Comparison of ENCODE assay signal across 8 mouse cellular contexts in the genomic region with DNA sequence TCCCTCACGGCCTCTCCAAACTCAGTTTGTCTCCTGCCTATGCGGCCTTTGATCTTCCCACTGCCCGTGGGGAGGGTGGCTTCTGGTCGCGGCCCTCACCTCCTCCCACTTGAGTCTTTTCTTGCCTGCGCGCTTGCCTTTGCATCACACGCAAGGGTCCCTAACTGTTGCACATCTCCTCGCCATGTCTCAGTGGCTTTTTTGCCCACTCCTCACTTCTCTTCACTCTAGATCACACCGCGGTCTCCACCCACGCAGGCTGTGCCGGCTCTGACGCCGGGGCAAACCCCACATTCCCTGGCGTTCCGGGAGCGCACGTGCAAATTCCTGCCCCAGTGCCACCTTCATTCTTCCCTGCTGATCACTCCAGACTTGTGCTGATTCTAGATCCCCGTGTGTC. TPM values are rescaled to one million over a fixed set of nuclear protein-coding genes. Genes with fewer than 3 reads are reported as not detected.
DNase-seq lines count a peak whose midpoint lies in the region; ATAC-seq and TF ChIP-seq lines count a peak whose summit lies in the region.

No protein-coding gene starts in this region.

- peaks cover 26% of the 10 kb centered on the region for H3K4me1 ChIP-seq in limb, embryonic 13.5 days
- peaks cover 18% of the 10 kb centered on the region for H3K4me1 ChIP-seq in midbrain, postnatal 0 days (ENCODE audit: insufficient read depth, low read length)

- DNase-seq in adrenal gland, postnatal 36 days: peak; percentile 41 to 44
- no peak for DNase-seq in adrenal gland, postnatal 4 days (ENCODE audit: low spot score in 2 of 2)
- DNase-seq in urinary bladder, postnatal 25 days (ENCODE audit: low spot score): peak; percentile 19
- no peak for DNase-seq in urinary bladder, postnatal 10 days (ENCODE audit: low spot score)
- DNase-seq in heart, postnatal 4 days: peak; percentile 60
- DNase-seq in midbrain, postnatal 0 days (ENCODE audit: low spot score): no peak

- H3K27me3 ChIP-seq in limb, embryonic 13.5 days: no peaks in the 10 kb centered on the region
- no peaks in the 10 kb centered on the region for H3K27me3 ChIP-seq in midbrain, postnatal 0 days (ENCODE audit: insufficient read depth, low read length)

- ATAC-seq in limb, embryonic 13.5 days (ENCODE audit: low FRiP score, low read depth): no peak; the same call in 1 of the 2 replicates
- ATAC-seq in midbrain, postnatal 0 days (ENCODE audit: low FRiP score): peak; percentile 38; the same call in 1 of the 2 replicates
- ATAC-seq in monocyte, adult 5-6 weeks (replicated peaks; ENCODE audit: insufficient number of reproducible peaks, low FRiP score, low TSS enrichment, poor library complexity, severe bottlenecking): no peak; the same call in 1 of the 2 replicates

- under 1% methylated on average over 20 of the region's 20 CpGs for WGBS in limb, embryonic 13.5 days
- under 1% methylated on average over 20 of the region's 20 CpGs for WGBS in midbrain, postnatal 0 days

- H3K4me3 ChIP-seq in limb, embryonic 13.5 days: peak overlapping the region; percentile 92
- H3K4me3 ChIP-seq in midbrain, postnatal 0 days (ENCODE audit: low read depth, low read length): peak overlapping the region; percentile 82

- no peak for TF ChIP-seq CTCF in midbrain, postnatal 0 days (IDR thresholded peaks at IDR 0.05)

- peak overlapping the region; percentile 92 for H3K4me2 ChIP-seq in limb, embryonic 13.5 days (replicated peaks)
- peak overlapping the region; percentile 85 for H3K4me2 ChIP-seq in midbrain, postnatal 0 days (ENCODE audit: low read depth, low read length, poor library complexity, severe bottlenecking)

- peak overlapping the region; percentile 94 for H3K9ac ChIP-seq in limb, embryonic 13.5 days
- H3K9ac ChIP-seq in midbrain, postnatal 0 days (replicated peaks; ENCODE audit: low read length, poor library complexity, severe bottlenecking): peak overlapping the region; percentile 74

- no peaks in the 10 kb centered on the region for H3K9me3 ChIP-seq in limb, embryonic 13.5 days
- no peaks in the 10 kb centered on the region for H3K9me3 ChIP-seq in midbrain, postnatal 0 days (ENCODE audit: low read length)

- peaks cover 48% of the 10 kb centered on the region for H3K36me3 ChIP-seq in limb, embryonic 13.5 days
- H3K36me3 ChIP-seq in midbrain, postnatal 0 days (ENCODE audit: insufficient read depth, low read length): peaks cover 25% of the 10 kb centered on the region

- peak overlapping the region; percentile 83 for H3K27ac ChIP-seq in limb, embryonic 13.5 days
- H3K27ac ChIP-seq in midbrain, postnatal 0 days (ENCODE audit: low read depth, low read length): peak overlapping the region; percentile 74

RNA-seq across cellular contexts. Expression of gene Xpo5, which starts 0.5 kb away (rescaled TPM):
- total RNA-seq in adrenal gland, postnatal 36 days (2021): 10 to 100 TPM; 81.4 to 87.7 TPM
- 10 to 100 TPM; 72.0 to 74.6 TPM for total RNA-seq in adrenal gland, postnatal 4 days (2021)
- total RNA-seq in heart, postnatal 4 days (2021): 10 to 100 TPM; 26.9 to 28.7 TPM
- 43.1 and 48.5 TPM in 2 replicates for polyA plus RNA-seq in limb, embryonic 13.5 days (2015; fragmentation: Nextera tagmentation; extraction: Ambion mirVana)
- total RNA-seq in midbrain, postnatal 0 days (2014; rRNA removed): 50.5 and 56.7 TPM in 2 replicates
- polyA plus RNA-seq in midbrain, postnatal 0 days (2015; fragmentation: Nextera tagmentation; extraction: Ambion mirVana): 23.6 and 24.0 TPM in 2 replicates
- total RNA-seq in monocyte, adult 5-6 weeks (2017): 20.3 to 29.2 TPM (median 21.2 TPM) in 3 replicates

RNA-seq across cellular contexts. Expression of gene Polh, which starts 0.6 kb away (rescaled TPM):
- 10 to 100 TPM; 43.3 to 45.3 TPM for total RNA-seq in adrenal gland, postnatal 36 days (2021)
- total RNA-seq in adrenal gland, postnatal 4 days (2021): 10 to 100 TPM; 34.9 to 36.8 TPM
- 10 to 100 TPM; 20.3 to 21.7 TPM for total RNA-seq in heart, postnatal 4 days (2021)
- polyA plus RNA-seq in limb, embryonic 13.5 days (2015; fragmentation: Nextera tagmentation; extraction: Ambion mirVana): 18.9 and 19.2 TPM in 2 replicates
- total RNA-seq in midbrain, postnatal 0 days (2014; rRNA removed): 7.9 and 9.6 TPM in 2 replicates
- 4.2 and 4.5 TPM in 2 replicates for polyA plus RNA-seq in midbrain, postnatal 0 days (2015; fragmentation: Nextera tagmentation; extraction: Ambion mirVana)
- total RNA-seq in monocyte, adult 5-6 weeks (2017): 7.5 to 15.6 TPM (median 7.7 TPM) in 3 replicates

RNA-seq across cellular contexts. Expression of gene Gtpbp2, which starts 42.2 kb away (rescaled TPM):
- total RNA-seq in adrenal gland, postnatal 36 days (2021): 10 to 100 TPM; 67.4 to 78.1 TPM
- total RNA-seq in adrenal gland, postnatal 4 days (2021): 100 to 1,000 TPM; 101 to 116 TPM
- 10 to 100 TPM; 78.1 to 84.9 TPM for total RNA-seq in heart, postnatal 4 days (2021)
- 45.2 and 49.3 TPM in 2 replicates for polyA plus RNA-seq in limb, embryonic 13.5 days (2015; fragmentation: Nextera tagmentation; extraction: Ambion mirVana)
- 72.3 and 82.2 TPM in 2 replicates for total RNA-seq in midbrain, postnatal 0 days (2014; rRNA removed)
- 25.9 TPM in 2 replicates for polyA plus RNA-seq in midbrain, postnatal 0 days (2015; fragmentation: Nextera tagmentation; extraction: Ambion mirVana)
- 84.1 to 127 TPM (median 93.1 TPM) in 3 replicates for total RNA-seq in monocyte, adult 5-6 weeks (2017)

RNA-seq across cellular contexts. Expression of gene Polr1c, which starts 44.8 kb away (rescaled TPM):
- 100 to 1,000 TPM in 1 of 2 experiments, 10 to 100 TPM in 1; 97.8 to 119 TPM for total RNA-seq in adrenal gland, postnatal 36 days (2021)
- 100 to 1,000 TPM; 101 to 108 TPM for total RNA-seq in adrenal gland, postnatal 4 days (2021)
- 10 to 100 TPM; 26.2 to 30.5 TPM for total RNA-seq in heart, postnatal 4 days (2021)
- polyA plus RNA-seq in limb, embryonic 13.5 days (2015; fragmentation: Nextera tagmentation; extraction: Ambion mirVana): 103 and 105 TPM in 2 replicates
- 54.1 and 54.7 TPM in 2 replicates for total RNA-seq in midbrain, postnatal 0 days (2014; rRNA removed)
- 55.5 and 59.2 TPM in 2 replicates for polyA plus RNA-seq in midbrain, postnatal 0 days (2015; fragmentation: Nextera tagmentation; extraction: Ambion mirVana)
- 37.2 to 47.6 TPM (median 42.7 TPM) in 3 replicates for total RNA-seq in monocyte, adult 5-6 weeks (2017)

RNA-seq across cellular contexts. Expression of gene Yipf3, which starts 44.8 kb away (rescaled TPM):
- 100 to 1,000 TPM; 137 to 176 TPM for total RNA-seq in adrenal gland, postnatal 36 days (2021)
- total RNA-seq in adrenal gland, postnatal 4 days (2021): 100 to 1,000 TPM; 137 to 139 TPM
- total RNA-seq in heart, postnatal 4 days (2021): 10 to 100 TPM; 64.6 TPM
- 104 and 110 TPM in 2 replicates for polyA plus RNA-seq in limb, embryonic 13.5 days (2015; fragmentation: Nextera tagmentation; extraction: Ambion mirVana)
- total RNA-seq in midbrain, postnatal 0 days (2014; rRNA removed): 18.9 and 24.8 TPM in 2 replicates
- polyA plus RNA-seq in midbrain, postnatal 0 days (2015; fragmentation: Nextera tagmentation; extraction: Ambion mirVana): 70.6 and 77.4 TPM in 2 replicates
- 57.8 to 85.4 TPM (median 76.1 TPM) in 3 replicates for total RNA-seq in monocyte, adult 5-6 weeks (2017)

Comparison
In these comparisons a context has a peak if more than half of its experiments do, and no peak if none do; other contexts are left out.
1. DNase-seq: peak in adrenal gland, postnatal 36 days (2 of 2), urinary bladder, postnatal 25 days (single experiment) and heart, postnatal 4 days (single experiment); none in adrenal gland, postnatal 4 days (0 of 2), urinary bladder, postnatal 10 days (single experiment) and midbrain, postnatal 0 days (single experiment).